Mouse (Mus musculus): ENCODE results near the gene Bad. TPM values are rescaled to one million over a fixed set of nuclear protein-coding genes. Genes with fewer than 3 reads are reported as not detected.

Bad gene
- polyA plus RNA-seq, 1 experiment, result 36.2 TPM

DNA sequence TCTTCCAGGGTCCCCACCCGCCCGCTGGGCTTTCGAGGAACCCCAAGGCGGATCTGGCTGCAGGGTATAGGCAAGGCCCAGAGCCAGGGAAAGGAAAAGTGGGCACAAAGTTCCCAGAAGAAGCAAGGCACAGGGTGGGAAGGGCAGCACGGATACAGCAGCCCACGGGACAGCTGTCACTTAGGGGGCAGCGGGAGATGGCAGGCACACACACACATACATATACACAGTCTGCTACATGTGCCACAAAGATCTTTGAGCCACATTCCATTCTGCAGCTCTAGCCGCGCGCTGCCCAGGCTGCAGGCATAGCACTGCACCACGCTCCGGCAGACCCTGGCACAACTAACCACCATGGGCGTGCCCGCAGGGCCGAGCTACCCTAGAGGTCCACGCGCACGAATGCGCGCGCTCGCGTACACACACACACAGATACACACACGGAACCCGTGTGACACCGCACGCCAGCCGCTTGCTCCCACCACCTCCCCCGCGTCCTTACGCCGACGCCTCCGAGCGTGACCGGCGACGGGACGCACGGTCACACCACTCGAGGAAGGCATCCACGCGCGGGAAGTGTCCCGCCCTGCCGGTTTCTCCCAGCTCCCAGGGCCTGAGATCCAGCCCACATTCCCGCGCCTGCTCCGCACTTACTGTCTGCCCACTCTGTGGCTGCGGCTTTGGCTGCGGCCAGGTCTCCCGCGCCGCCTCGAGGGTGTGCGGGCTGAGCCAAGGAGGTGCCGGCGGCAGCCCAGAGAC, 8.0 kb upstream of the Bad start:
- Histone ChIP-seq H3K27ac (ENCODE audit: insufficient read depth, low read depth, low read length) (no peak overlapping the region), H3K4me3 (ENCODE audit: insufficient read depth, low read length) (peak overlapping the region; percentile 45), H3K4me1 (ENCODE audit: control insufficient read depth, insufficient read depth, low read length) (no peaks in the 10 kb centered on the region)
- TF ChIP-seq CTCF (IDR thresholded peaks at IDR 0.05; ENCODE audit: low read depth, low read length) (no peak), POLR2A (IDR thresholded peaks at IDR 0.05; ENCODE audit: borderline replicate concordance, low read depth, low read length) (no peak)

DNA sequence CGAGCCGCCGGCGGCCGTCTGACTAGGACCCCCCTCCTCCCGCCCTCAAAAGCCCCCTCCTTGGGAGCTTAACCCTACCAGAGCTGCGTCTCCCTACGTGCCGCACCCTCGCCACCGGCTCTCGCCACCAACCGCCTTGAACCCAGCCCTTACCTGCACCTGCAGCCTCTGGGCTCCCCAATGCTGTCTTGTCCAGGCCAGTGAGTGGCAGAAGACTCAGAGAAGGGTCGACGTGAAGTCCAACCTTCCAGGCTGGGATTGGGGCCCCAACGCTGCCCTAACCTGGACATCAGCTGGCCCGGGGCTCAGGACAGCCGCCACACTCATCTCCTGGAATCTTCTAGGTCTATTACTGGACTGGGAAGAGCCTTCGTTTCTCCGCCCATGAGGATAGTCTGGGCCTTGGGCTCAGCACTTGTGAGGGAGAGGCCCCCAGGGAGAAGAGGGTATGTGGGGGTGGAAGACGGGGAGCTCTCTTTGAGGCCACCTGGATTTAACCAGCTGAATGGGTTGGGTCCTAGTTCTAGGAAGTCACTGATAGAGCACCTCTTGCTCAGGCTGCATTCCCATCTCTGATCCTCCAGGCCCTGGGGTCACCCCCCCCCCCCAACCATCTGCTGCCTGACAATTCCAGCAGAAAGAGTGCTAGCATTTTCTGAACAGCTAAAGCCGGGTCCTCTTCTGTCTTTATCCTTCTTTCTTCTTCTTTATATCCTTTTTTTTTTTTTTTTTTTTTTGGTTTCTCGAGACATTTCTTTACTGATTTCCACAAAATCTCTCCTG, 7.3 kb upstream of the Bad start, which contains the start of gene Kcnk4:
Gene Kcnk4 (minus strand): TSS at position 321 of the 783 bp plus-strand sequence.
- peak within 1 kb of the TSS; percentile 45 for H3K4me3 ChIP-seq (ENCODE audit: insufficient read depth, low read length)

DNA sequence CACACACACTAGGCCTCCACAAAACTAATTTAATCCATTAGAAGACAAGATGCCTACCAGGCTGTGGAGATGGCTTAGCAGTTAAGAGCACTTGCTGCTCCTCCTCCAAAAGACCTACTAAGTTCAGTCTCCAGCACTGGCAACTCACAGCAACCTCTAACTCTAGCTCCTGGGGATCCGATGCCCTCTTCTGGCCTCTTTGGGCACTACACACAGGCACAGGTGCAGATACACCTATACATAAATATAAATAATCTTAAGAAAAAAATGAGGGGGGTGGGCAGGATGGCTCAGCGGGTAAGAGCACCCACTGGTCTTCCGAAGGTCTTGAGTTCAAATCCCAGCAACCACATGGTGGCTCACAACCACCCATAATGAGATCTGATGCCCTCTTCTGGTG, 5.4 kb upstream of the Bad start:
- Histone ChIP-seq H3K4me1 (ENCODE audit: control insufficient read depth, insufficient read depth, low read length) (no peaks in the 10 kb centered on the region; the same call in 1 of the 2 replicates), H3K27ac (ENCODE audit: insufficient read depth, low read depth, low read length) (no peak overlapping the region), H3K4me3 (ENCODE audit: insufficient read depth, low read length) (no peak overlapping the region)
- TF ChIP-seq CTCF (IDR thresholded peaks at IDR 0.05; ENCODE audit: low read depth, low read length) (peak; percentile 70), POLR2A (IDR thresholded peaks at IDR 0.05; ENCODE audit: borderline replicate concordance, low read depth, low read length) (no peak)

More for the DNA sequence above, 7.3 kb upstream of the Bad start, which contains the start of gene Kcnk4:
- Histone ChIP-seq H3K4me1 (ENCODE audit: control insufficient read depth, insufficient read depth, low read length) (no peaks in the 10 kb centered on the region), H3K27ac (ENCODE audit: insufficient read depth, low read depth, low read length) (no peak within 1 kb of the TSS)
- TF ChIP-seq CTCF (IDR thresholded peaks at IDR 0.05; ENCODE audit: low read depth, low read length), result no peak
- TF ChIP-seq POLR2A (IDR thresholded peaks at IDR 0.05; ENCODE audit: borderline replicate concordance, low read depth, low read length), result no peak

DNA sequence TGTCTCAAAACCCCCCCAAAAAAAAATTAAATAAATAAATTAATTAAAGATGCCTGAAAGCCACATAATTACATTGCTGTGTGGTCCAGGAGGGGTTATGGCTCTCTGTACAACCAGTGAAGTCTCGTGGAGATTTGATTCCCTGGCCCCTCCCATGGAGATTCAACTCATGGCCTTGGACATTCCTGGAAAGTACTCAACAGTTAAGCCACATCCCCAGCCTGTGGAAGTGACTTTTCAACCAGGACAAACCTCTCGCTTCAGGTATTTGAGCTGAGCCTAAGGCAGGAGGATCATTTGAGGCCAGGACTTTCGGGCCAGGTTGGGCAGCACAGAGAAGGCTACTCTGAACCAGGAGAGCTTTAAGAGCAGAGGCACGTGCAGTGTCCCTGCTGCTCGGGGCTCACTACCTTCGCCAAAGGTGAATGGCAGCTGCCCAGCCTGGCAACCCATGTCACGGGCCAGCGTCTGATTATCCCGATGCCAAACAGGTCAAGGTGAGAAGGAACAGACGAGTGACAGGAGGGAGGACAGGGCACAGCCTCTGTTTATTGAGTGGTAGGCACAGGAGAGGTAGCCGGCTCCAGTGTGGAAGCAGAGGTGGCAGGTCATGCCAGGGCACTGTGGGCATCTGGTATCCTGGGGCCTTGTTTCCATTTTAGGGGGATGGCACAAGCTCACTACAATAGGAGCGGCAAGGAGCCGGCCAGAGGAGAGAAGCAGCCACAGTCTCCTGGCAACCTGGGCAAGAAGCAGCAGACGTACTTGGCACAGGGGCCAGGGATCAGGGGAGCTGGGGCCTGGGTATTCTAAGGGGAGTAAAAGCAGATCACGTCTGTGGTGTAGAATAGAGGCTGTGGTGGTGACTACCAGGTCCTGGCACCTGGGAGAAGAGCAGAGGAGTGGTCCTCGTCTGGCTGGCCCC, 3.9 kb upstream of the Bad start:
- Histone ChIP-seq H3K4me1 (ENCODE audit: control insufficient read depth, insufficient read depth, low read length) (no peaks in the 10 kb centered on the region; the same call in 1 of the 2 replicates), H3K27ac (ENCODE audit: insufficient read depth, low read depth, low read length) (no peak overlapping the region), H3K4me3 (ENCODE audit: insufficient read depth, low read length) (no peak overlapping the region)
- TF ChIP-seq POLR2A (IDR thresholded peaks at IDR 0.05; ENCODE audit: borderline replicate concordance, low read depth, low read length), result no peak
- TF ChIP-seq CTCF (IDR thresholded peaks at IDR 0.05; ENCODE audit: low read depth, low read length), result no peak

DNA sequence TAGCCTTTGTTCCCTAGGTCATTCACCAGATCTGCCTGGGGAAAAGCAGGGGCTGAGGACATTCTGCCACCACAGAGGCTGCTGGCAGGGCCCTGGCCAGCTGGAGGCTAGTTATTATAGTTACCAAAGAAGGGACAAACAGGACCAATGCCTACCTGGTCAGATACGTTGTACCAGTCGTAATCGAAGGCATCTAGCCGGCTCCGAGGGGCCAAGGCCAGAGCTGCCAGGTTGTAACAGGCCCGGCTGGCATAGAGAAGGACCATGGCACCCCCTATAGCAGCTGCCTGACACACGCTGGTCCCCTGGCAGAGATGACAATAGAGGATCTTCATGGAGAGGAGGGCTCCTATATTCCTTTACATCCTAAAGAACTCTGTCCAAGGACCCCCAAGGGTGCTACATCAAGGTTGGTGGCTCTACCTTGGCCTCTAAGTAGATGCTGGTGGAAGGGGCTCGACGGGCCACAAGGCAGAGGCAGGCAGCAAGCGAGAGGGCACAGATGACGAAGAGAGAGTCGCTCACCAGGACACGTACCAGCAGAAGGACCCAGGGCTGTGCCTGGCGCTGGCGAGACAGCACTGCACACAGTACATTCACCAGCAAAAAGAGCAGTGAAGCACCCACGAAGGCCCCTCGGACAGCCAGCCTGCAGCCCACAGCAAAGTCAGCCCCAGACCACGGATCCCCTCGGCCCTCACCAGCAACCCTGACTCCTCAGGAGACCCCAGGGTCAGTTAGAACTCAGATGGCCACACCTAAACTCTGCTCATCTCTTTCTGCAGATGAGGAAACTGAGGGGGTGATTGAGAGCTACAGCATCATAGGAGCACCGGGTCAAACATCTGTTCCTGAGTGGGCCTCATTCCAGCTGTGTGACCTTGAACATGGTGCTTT, 2.3 kb upstream of the Bad start:
- Histone ChIP-seq H3K27ac (ENCODE audit: insufficient read depth, low read depth, low read length) (no peak overlapping the region), H3K4me1 (ENCODE audit: control insufficient read depth, insufficient read depth, low read length) (peaks cover 2% of the 10 kb centered on the region; the same call in 1 of the 2 replicates), H3K4me3 (ENCODE audit: insufficient read depth, low read length) (no peak overlapping the region)
- TF ChIP-seq POLR2A (IDR thresholded peaks at IDR 0.05; ENCODE audit: borderline replicate concordance, low read depth, low read length) (no peak), CTCF (IDR thresholded peaks at IDR 0.05; ENCODE audit: low read depth, low read length) (no peak)

DNA sequence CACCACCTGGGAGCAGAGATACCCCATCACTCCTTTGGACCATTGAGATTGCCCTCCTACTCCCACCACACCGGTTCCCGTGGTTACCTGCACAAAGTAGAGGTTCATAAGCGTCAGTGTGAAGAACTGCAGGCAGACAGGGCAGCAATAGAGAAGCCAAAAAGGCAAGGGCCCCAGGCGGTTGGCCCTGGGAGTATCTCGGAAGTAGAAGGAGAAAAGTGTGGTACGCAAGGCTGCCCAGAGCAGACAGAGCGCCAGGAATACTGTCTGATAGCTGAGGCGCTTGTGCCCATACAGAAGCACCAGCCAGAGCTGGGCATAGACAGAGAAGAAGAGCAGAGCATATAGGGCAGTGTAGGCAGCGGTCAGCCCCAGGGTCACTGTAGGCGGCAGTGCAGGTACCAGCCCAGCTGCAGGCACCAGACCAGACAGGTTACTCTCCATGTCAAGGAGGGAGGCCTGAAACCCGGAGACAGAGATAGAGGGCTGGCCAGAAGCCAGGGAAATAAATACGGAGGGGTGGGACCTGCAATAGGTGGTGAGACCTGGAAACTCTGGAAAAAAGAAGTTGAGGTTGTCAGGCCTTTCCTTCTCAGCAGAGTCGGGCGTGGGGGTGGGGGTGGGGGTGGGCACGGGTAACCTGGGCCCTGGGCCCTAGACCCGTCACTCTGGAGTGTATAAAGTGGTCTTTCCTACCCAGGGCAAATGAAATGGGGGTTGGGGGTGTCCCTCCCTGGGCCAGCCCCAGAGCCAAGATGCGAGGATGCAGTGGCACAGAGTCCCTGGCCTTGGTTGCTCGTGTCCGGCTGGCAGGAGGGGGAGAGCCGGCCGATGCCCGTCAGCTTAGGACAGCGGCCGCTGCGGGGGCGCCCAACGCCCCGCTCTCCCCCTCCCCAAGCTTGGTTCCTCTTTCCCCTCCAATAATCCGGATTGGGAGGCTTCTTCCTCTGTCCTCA, 987 bp upstream of the Bad start:
- TF ChIP-seq CTCF (IDR thresholded peaks at IDR 0.05; ENCODE audit: low read depth, low read length) (no peak), POLR2A (IDR thresholded peaks at IDR 0.05; ENCODE audit: borderline replicate concordance, low read depth, low read length) (no peak)
- H3K4me1 ChIP-seq (ENCODE audit: control insufficient read depth, insufficient read depth, low read length), result peaks cover 2% of the 10 kb centered on the region; the same call in 1 of the 2 replicates
- peak overlapping the region; percentile 57 for H3K27ac ChIP-seq (ENCODE audit: insufficient read depth, low read depth, low read length)
- H3K4me3 ChIP-seq (ENCODE audit: insufficient read depth, low read length), result peak overlapping the region; percentile 92

DNA sequence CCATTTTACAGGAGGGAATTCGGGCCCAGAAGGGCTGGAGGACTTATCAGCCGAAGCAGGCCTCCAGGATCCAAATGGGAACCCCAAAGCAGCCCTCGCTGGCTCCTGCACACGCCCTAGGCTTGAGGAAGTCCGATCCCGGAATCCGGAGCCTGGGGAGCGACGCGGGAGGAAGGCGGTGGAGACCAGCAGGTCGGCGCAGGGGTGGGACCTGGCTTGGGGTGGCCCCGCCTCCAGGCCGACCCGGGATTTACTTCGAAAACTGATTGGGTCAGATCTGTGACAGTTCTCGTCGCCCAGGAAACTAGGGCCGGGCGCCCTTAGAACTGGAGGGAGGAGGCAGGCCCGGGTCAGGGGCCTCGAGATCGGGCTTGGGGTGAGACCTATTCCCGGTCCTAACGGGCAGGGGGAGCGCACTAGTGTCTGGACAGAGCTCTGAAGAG, 609 bp downstream of the Bad start, which contains the start of gene Gpr137:
Gene Gpr137 (minus strand): TSS at position 232 of the 443 bp plus-strand sequence.
- peak within 1 kb of the TSS; percentile 92 for H3K4me3 ChIP-seq (ENCODE audit: insufficient read depth, low read length)
- TF ChIP-seq POLR2A (IDR thresholded peaks at IDR 0.05; ENCODE audit: borderline replicate concordance, low read depth, low read length) (0 out of 2 replicates have a peak, but pooled peaks have one; percentile 25), CTCF (IDR thresholded peaks at IDR 0.05; ENCODE audit: low read depth, low read length) (no peak)
- H3K4me1 ChIP-seq (ENCODE audit: control insufficient read depth, insufficient read depth, low read length), result peaks cover 15% of the 10 kb centered on the region
- peak within 1 kb of the TSS; percentile 97 for H3K27ac ChIP-seq (ENCODE audit: insufficient read depth, low read depth, low read length)

All from bone marrow macrophage, adult 2 months (primary cell).